Mouse (Mus musculus) thymus, postnatal 4 days (tissue): ENCODE results near the gene Serp2.

Experiments
- DNase-seq: peaks from one replicate; pipeline ENCODE4 v3.0.0; 2021

Serp2 gene

DNA sequence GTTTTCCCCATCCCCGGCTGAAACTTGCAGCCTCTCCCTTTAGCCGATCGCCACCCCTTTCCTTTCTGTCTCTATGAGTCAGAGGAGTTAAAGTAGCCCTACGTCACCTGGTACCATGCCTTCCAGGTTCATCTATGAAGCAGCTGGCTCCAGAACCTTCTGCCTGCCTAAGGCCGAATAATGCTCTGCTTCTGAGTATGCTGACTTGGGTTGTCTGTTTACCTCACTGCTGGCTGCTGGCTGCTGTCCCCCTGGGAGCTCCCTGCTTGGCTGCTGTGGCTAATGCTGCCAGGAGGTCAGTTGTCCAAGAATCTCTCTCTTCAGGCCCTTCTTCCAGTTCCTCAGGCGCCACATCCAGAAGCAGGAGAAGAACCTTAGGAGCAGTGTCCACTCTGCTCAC is 30.2 kb downstream of the Serp2 start:
- DNase-seq = no peak

GRCm38 (mm10) chr14:76523344-76523743 is 33.3 kb downstream of the Serp2 start:
- no peak for DNase-seq

DNA sequence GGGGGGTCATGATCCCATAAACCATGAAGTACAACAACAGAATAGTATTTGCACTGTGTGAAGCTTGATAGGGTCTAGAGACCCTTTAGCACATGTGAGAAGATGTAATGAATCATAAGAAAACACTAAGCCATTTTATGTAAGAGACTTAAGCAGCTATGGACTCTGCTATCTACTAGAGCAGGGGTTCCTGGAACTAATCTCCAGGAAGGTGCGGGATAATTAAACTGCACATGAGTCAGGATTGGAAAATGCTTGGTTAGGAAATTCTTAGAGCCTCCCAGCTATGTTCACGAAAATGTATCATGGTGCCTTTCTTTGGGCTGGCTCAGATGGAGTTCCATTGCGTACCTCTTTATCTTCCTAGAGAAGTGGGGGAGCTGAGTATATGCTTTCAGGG is 35.4 kb downstream of the Serp2 start:
- no peak for DNase-seq

DNA sequence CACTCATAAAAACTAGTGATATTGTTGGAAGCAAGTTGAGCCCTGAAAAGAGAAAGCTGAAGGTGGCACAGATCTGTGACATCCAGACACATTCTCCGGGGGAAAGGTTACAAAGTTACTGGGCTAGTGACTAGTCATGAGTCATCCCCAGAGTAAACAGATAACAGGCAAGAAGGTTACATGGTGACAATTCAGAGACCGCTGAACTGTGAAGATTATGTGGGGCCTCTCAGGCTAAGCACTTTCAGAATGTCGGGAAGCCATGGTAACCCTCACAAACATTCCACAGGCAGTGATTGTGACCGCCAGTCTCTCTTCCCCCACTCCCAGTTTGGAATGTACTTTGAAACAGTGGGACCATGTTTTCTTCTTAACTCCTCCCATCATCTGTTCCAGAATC is 36.1 kb downstream of the Serp2 start:
- DNase-seq = no peak

DNA sequence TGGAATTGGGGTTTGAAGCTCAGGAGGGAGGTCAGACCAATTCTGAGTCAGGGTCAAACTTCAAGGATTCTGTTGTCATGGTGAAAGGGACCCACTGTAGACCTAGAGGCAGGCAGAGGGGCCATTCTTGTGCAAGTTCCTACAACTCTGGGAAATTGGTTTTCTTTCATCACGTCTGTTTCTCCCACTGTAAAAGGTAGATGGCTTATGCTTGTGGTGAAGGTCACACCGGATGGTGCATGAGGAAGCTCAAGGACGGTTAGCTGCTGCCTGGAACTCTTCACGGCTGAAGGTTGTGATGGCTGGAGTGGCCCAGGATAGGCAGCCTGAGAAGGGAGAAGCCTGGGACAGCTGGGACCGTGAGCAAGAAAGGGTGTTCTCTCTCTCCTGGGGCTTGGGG is 38.5 kb downstream of the Serp2 start:
- DNase-seq = no peak

GRCm38 (mm10) chr14:76515620-76516019 is 41.1 kb downstream of the Serp2 start:
- no peak for DNase-seq

- no peak for DNase-seq
Observed at GRCm38 (mm10) chr14:76514050-76514585, 42.6 kb downstream of the Serp2 start.

GRCm38 (mm10) chr14:76513395-76514049 is 43.2 kb downstream of the Serp2 start:
- DNase-seq = no peak

- DNase-seq = no peak
Observed at GRCm38 (mm10) chr14:76511971-76512370, 44.7 kb downstream of the Serp2 start.

GRCm38 (mm10) chr14:76508701-76509100 is 48.0 kb downstream of the Serp2 start:
- DNase-seq = no peak

GRCm38 (mm10) chr14:76507804-76508500 is 48.7 kb downstream of the Serp2 start:
- DNase-seq = no peak

DNA sequence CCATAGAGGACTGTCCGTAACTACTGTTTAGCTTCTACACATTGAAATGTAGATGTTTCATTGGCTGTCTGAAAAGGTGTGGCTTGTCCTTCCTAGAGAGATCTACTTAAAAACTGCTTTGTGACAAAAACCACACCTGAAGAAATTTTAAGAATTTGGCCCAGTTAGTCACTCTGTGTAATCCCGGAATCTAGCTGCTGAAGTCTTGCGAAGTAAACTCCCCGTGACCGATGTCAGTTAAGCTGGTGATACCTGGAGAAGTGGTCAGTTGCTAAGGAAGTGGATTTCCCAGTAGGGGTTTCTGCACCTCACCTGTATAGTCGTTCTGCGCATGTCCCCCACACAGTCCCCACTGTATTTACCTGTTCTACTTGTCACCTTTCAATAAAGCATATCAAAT is 49.3 kb downstream of the Serp2 start:
- DNase-seq = no peak

- DNase-seq = peak; percentile 25
Observed at GRCm38 (mm10) chr14:76506425-76507205, 50.1 kb downstream of the Serp2 start.

DNA sequence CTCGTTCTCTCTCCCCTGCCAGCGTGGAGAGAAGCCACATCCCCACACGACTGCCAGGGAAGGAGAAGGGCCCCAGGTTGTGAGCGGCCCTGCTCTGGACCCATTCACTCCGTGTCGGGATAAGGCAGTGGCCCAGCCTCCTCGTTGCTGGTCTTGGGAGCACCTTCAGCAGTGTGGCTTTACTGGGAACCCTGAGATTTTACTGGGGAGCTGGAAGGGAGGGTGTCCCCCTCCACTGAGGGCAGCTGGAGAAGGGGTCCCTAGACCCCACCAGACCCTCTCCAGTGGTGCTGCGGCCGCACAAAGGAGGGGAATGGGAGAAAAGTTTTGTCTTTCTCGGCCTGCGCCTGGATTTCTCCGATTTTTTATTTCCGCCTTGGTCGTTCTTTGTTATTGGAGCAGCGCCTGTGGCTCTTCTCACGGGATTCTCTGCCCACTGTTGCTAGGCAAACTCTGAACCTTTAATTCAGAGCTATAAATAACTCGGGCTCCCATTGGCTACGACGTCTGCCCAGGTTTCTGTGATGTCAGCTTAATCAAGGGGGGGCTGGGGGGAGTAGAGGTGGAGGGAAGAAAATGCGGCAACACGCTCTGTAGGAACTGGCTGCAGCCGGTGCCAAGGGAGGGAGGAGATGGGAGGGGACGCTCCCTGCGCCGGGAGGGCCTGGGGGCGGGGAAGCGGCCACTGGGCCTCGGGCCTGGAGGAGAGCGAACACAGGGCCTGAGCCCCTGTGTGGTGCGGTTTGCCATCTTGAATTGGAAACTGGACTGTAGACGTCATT is 51.1 kb downstream of the Serp2 start:
- DNase-seq = peak; percentile 66

GRCm38 (mm10) chr14:76505101-76505438 is 51.6 kb downstream of the Serp2 start:
- DNase-seq = no peak

GRCm38 (mm10) chr14:76504121-76504737 is 52.5 kb downstream of the Serp2 start:
- peak; percentile 94 for DNase-seq

GRCm38 (mm10) chr14:76503231-76503851 is 53.3 kb downstream of the Serp2 start:
- no peak for DNase-seq

DNA sequence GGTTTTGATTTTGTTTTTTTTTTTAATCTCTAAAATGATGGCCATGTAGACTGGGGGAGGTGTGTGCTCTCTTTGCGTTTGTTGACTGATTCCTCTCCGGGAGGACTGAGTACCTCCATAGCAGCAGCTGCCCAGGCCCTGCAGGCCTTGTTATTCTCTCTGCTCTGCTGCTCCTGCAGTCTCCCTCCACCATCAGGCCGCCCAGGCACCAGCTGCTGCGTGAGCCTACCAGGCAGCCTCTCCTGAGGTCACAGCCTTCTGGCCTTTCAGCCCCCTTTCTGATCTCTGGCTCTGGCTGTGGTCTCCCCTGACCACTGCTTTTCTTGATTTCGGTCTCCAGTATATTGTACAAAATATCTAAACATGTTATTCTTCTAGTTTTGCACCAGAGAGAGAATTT is 56.7 kb downstream of the Serp2 start:
- no peak for DNase-seq

DNA sequence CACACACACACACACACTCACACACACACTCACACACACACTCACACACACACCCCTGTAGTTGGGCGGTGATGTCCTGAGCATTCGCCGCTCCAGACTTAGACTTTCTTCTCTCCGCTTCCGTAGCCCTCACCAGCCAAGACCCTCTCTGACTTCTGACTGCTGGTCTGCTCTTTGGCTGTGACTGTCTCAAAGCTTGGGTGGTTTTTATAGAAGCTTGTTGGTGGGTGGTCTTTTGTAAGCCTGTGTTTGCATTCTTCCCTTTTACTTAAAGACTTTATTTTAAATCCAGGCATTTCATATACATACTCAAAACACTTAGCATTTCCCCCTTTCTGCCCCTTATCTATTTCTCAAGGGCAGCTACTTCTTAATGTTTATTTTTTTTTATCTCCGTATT is 57.2 kb downstream of the Serp2 start:
- DNase-seq = no peak

DNA sequence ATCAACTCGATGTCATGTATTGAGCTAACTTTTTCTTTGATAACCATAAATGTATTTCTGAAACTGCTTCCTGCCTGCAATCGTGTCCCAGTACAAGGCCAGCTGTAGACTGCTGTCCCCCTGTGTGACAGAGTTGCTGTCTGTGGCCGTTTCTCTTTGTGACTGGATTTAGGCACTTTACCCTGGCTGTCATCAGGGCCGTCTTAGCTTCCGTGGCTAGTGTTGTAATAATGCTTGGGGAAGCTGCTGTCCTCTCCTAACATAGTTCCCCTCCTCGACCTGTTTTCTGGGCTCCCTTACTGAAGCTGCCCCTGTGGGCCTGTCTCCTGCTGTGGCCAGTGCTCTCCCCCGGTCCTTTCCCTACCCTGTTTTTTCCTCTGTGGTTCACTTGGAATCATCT is 58.5 kb downstream of the Serp2 start:
- DNase-seq = no peak

- DNase-seq = no peak
Observed at GRCm38 (mm10) chr14:76497187-76497586, 59.5 kb downstream of the Serp2 start.

- DNase-seq = no peak
Observed at GRCm38 (mm10) chr14:76495022-76495421, 61.7 kb downstream of the Serp2 start.
